ENCODE assay signal across 10 mouse cellular contexts in the genomic region with DNA sequence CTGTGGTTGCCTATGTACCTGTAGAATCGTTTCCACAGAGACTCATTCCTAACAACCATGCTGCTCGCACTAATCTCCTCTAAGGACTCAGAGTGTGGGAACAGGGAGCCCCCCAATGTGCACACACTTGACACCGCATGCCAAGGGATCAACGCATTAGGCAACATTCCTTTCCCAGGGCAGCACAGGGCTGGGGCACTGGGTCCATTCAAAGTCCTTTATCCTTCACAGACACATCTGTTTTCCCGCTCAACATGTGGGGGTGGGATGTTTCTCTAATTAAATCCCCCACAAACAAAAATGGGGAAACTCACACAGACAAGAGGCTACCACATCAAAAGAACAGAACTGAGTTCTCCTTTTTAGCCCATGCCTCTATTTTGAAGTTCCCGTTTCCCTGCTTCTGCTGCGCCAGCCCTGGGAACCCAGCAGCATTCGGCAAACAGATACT. TPM values are rescaled to one million over a fixed set of nuclear protein-coding genes. Genes with fewer than 3 reads are reported as not detected.
A peak's percentile ranks its signal among the peaks of the same experiment; 100 is the strongest.
DNase-seq lines count a peak whose midpoint lies in the region; ATAC-seq and TF ChIP-seq lines count a peak whose summit lies in the region.
"Had no signal": no experiment of that assay in that cellular context is flagged by ENCODE, and none has a peak within 500 bp of the region (broad histone marks: within the 10 kb centered on the region; RNA-seq: fewer than 3 reads in every experiment).

No protein-coding gene starts in this region.

- H3K4me3 ChIP-seq in heart, embryonic 15.5 days, result no peak overlapping the region
- peak overlapping the region; percentile 38 for H3K4me3 ChIP-seq in embryonic facial prominence, embryonic 10.5 days
- H3K4me3 ChIP-seq in hindbrain, embryonic 16.5 days (ENCODE audit: low read length), result no peak overlapping the region
- no peak overlapping the region for H3K4me3 ChIP-seq in thymus, adult 2 months (ENCODE audit: control insufficient read depth, insufficient read depth, low read length)
- H3K4me3 ChIP-seq: stomach, embryonic 15.5 days had no signal

- peak overlapping the region; percentile 46; the same call in 1 of the 2 replicates for H3K27ac ChIP-seq in heart, embryonic 15.5 days
- peak overlapping the region; percentile 89 for H3K27ac ChIP-seq in embryonic facial prominence, embryonic 10.5 days (replicated peaks)
- 0 out of 2 replicates have a peak overlapping the region, but pooled peaks have one; percentile 3 for H3K27ac ChIP-seq in hindbrain, embryonic 16.5 days (ENCODE audit: low read depth, low read length)
- H3K27ac ChIP-seq in thymus, adult 2 months (ENCODE audit: control insufficient read depth, insufficient read depth, low read length), result no peak overlapping the region
- H3K27ac ChIP-seq: stomach, embryonic 15.5 days had no signal

- H3K4me1 ChIP-seq in heart, embryonic 15.5 days (replicated peaks), result peaks cover 47% of the 10 kb centered on the region
- peaks cover 94% of the 10 kb centered on the region for H3K4me1 ChIP-seq in embryonic facial prominence, embryonic 10.5 days
- H3K4me1 ChIP-seq in hindbrain, embryonic 16.5 days (ENCODE audit: control insufficient read depth, insufficient read depth, low read depth, low read length), result peaks cover 25% of the 10 kb centered on the region
- H3K4me1 ChIP-seq in thymus, adult 2 months (replicated peaks; ENCODE audit: control insufficient read depth, insufficient read depth, low read length), result no peaks in the 10 kb centered on the region

- no peaks in the 10 kb centered on the region for H3K9me3 ChIP-seq in heart, embryonic 15.5 days (replicated peaks)
- H3K9me3 ChIP-seq in embryonic facial prominence, embryonic 10.5 days, result no peaks in the 10 kb centered on the region
- no peaks in the 10 kb centered on the region for H3K9me3 ChIP-seq in hindbrain, embryonic 16.5 days (ENCODE audit: control insufficient read depth, low read length)
- H3K9me3 ChIP-seq: stomach, embryonic 15.5 days had no signal

- no peaks in the 10 kb centered on the region for H3K36me3 ChIP-seq in heart, embryonic 15.5 days
- H3K36me3 ChIP-seq in embryonic facial prominence, embryonic 10.5 days (replicated peaks), result no peaks in the 10 kb centered on the region
- no peaks in the 10 kb centered on the region for H3K36me3 ChIP-seq in hindbrain, embryonic 16.5 days (ENCODE audit: control insufficient read depth, insufficient read depth, low read length)
- no peaks in the 10 kb centered on the region for H3K36me3 ChIP-seq in thymus, adult 2 months (ENCODE audit: control insufficient read depth, insufficient read depth, low read length)
- H3K36me3 ChIP-seq: stomach, embryonic 15.5 days had no signal

- WGBS in heart, embryonic 15.5 days, result 18% methylated on average over 8 of the region's 8 CpGs
- WGBS in embryonic facial prominence, embryonic 10.5 days, result under 1% methylated on average over 8 of the region's 8 CpGs
- 5% methylated on average over 8 of the region's 8 CpGs for WGBS in hindbrain, embryonic 16.5 days
- WGBS in thymus, adult 2 months, result 4% methylated on average over 8 of the region's 8 CpGs

- no peak for DNase-seq in heart, adult 9 months (ENCODE audit: low spot score in 2 of 2)
- DNase-seq in embryonic facial prominence, embryonic 10.5 days (ENCODE audit: low spot score), result peak; percentile 78
- DNase-seq in neural tube, embryonic 10.5 days (ENCODE audit: extremely low spot score, low spot score), result peak; percentile 67
- DNase-seq in thymus, postnatal 25 days, result no peak
- no peak for DNase-seq in right cerebral cortex, adult 18-20 months
- no peak for DNase-seq in thymus, adult 2 months
- DNase-seq: lung, adult 18-20 months had no signal

- no peaks in the 10 kb centered on the region for H3K27me3 ChIP-seq in heart, embryonic 15.5 days
- no peaks in the 10 kb centered on the region for H3K27me3 ChIP-seq in embryonic facial prominence, embryonic 10.5 days (replicated peaks; ENCODE audit: low read depth, poor library complexity, severe bottlenecking)
- 0 out of 2 replicates have a peak, but pooled peaks cover 2% of the 10 kb centered on the region for H3K27me3 ChIP-seq in hindbrain, embryonic 16.5 days (replicated peaks; ENCODE audit: control insufficient read depth, insufficient read depth, low read length)
- no peaks in the 10 kb centered on the region; the same call in 1 of the 2 replicates for H3K27me3 ChIP-seq in thymus, adult 2 months (ENCODE audit: control insufficient read depth, insufficient read depth, low read length)
- H3K27me3 ChIP-seq: stomach, embryonic 15.5 days had no signal

- no peak for TF ChIP-seq CTCF in thymus, adult 2 months (IDR thresholded peaks at IDR 0.05; ENCODE audit: borderline replicate concordance, control insufficient read depth, extremely low read depth, insufficient read depth, low read length, poor library complexity)

- no peak for TF ChIP-seq POLR2A in thymus, adult 2 months (IDR thresholded peaks at IDR 0.05; ENCODE audit: control insufficient read depth, extremely low read depth, insufficient read depth, low read length, poor library complexity)

- H3K9ac ChIP-seq in heart, embryonic 15.5 days, result no peak overlapping the region
- no peak overlapping the region for H3K9ac ChIP-seq in hindbrain, embryonic 16.5 days (ENCODE audit: low read depth, low read length)
- H3K9ac ChIP-seq: stomach, embryonic 15.5 days had no signal

- no peak for ATAC-seq in heart, embryonic 15.5 days (replicated peaks; ENCODE audit: insufficient number of reproducible peaks, insufficient read depth, low FRiP score, low read depth)
- no peak for ATAC-seq in hindbrain, embryonic 16.5 days

- 0 out of 2 replicates have a peak overlapping the region, but pooled peaks have one; percentile 3 for H3K4me2 ChIP-seq in heart, embryonic 15.5 days
- no peak overlapping the region for H3K4me2 ChIP-seq in hindbrain, embryonic 16.5 days (ENCODE audit: low read length)
- H3K4me2 ChIP-seq: stomach, embryonic 15.5 days had no signal

RNA-seq across cellular contexts. Expression of a gene that starts 5.7 kb away (rescaled TPM):
- polyA plus RNA-seq in heart, embryonic 15.5 days (2015; fragmentation: Nextera tagmentation; extraction: Ambion mirVana), result 0.32 and 0.58 TPM in 2 replicates
- polyA plus RNA-seq in embryonic facial prominence, embryonic 10.5 days (2016; fragmentation: Nextera tagmentation; extraction: Ambion mirVana), result 0.36 and 0.41 TPM in 2 replicates
- polyA plus RNA-seq in hindbrain, embryonic 16.5 days (2015; fragmentation: Nextera tagmentation; extraction: Ambion mirVana), result 0.09 and 0.12 TPM in 2 replicates
- polyA plus RNA-seq in thymus, adult 2 months (2012; rRNA removed), result 0.10 TPM in 1 of 2 replicates, not detected in the other

RNA-seq across cellular contexts. Expression of a gene that starts 22.5 kb away (rescaled TPM):
- polyA plus RNA-seq in heart, embryonic 15.5 days (2015; fragmentation: Nextera tagmentation; extraction: Ambion mirVana), result 3.2 and 5.0 TPM in 2 replicates
- polyA plus RNA-seq in embryonic facial prominence, embryonic 10.5 days (2016; fragmentation: Nextera tagmentation; extraction: Ambion mirVana), result 0.26 and 0.34 TPM in 2 replicates
- 0.85 and 0.90 TPM in 2 replicates for polyA plus RNA-seq in hindbrain, embryonic 16.5 days (2015; fragmentation: Nextera tagmentation; extraction: Ambion mirVana)
- not detected in 2 replicates for polyA plus RNA-seq in thymus, adult 2 months (2012; rRNA removed)

RNA-seq across cellular contexts. Expression of a gene that starts 48.3 kb away (rescaled TPM):
- polyA plus RNA-seq in heart, embryonic 15.5 days (2015; fragmentation: Nextera tagmentation; extraction: Ambion mirVana), result 1.6 and 2.4 TPM in 2 replicates
- polyA plus RNA-seq in embryonic facial prominence, embryonic 10.5 days (2016; fragmentation: Nextera tagmentation; extraction: Ambion mirVana), result 0.85 and 1.1 TPM in 2 replicates
- polyA plus RNA-seq in hindbrain, embryonic 16.5 days (2015; fragmentation: Nextera tagmentation; extraction: Ambion mirVana), result 0.84 and 0.85 TPM in 2 replicates
- 0.11 and 0.17 TPM in 2 replicates for polyA plus RNA-seq in thymus, adult 2 months (2012; rRNA removed)

Comparison
In these comparisons a context has a peak if more than half of its experiments do, and no peak if none do; other contexts are left out.
1. DNase-seq: peak in embryonic facial prominence, embryonic 10.5 days (single experiment) and neural tube, embryonic 10.5 days (single experiment); none in heart, adult 9 months (0 of 2), thymus, postnatal 25 days (single experiment), right cerebral cortex, adult 18-20 months (single experiment) and thymus, adult 2 months (single experiment).